Mouse (Mus musculus): ENCODE measurements around the gene Drg2. TPM values are rescaled to one million over a fixed set of nuclear protein-coding genes. Genes with fewer than 3 reads are reported as not detected.

The Drg2 gene
- 25.3 TPM for polyA plus RNA-seq (2014; fragmentation: Illumina TruSeq; extraction: RNeasy Lipid Tissue Mini Kit (QIAGEN cat#74804); ENCODE audit: low read depth, low replicate concordance)

GRCm38 (mm10) chr11:60454080-60454744, at the start of gene Drg2:
Gene Drg2 (plus strand): TSS chr11:60454591.

GRCm38 (mm10) chr11:60416963-60417716, 37.3 kb upstream of the Drg2 start, which contains the start of gene Gid4:
Gene Gid4 (plus strand): TSS chr11:60417145.

GRCm38 (mm10) chr11:60417717-60418472, 36.5 kb upstream of the Drg2 start, which contains the start of gene Atpaf2:
Gene Atpaf2 (minus strand): TSS chr11:60418457.

DNA sequence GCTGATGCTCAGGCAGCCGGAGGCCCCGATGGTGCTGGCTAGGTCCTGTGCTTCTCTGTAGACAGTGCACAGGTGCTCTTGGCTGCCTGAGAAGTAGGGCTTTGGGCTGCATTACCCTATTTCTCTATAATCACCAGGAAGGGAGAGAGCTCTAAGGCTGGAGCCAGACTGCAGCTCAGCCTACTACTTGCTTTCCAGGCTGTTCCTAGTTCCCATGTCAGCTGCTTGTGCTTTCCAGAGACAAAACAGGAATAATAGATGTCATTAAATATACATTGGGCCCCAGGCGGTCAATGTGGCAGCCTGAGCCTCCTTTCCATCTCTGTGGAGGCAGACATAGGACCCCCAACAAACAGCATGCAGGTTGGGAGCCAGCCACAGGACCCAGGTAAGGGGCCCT, 14.6 kb downstream of the Drg2 start, which contains the start of gene Myo15:
Myo15 (plus strand) TSS at position 301 of the 400 bp plus-strand sequence.

Other genes starting within 250 kb of the Drg2 start
- gene Srebf1, start 232.0 kb upstream of the Drg2 start, polyA plus RNA-seq (2014; fragmentation: Illumina TruSeq; extraction: RNeasy Lipid Tissue Mini Kit (QIAGEN cat#74804); ENCODE audit: low read depth, low replicate concordance) = 0.28 TPM
- gene Tom1l2, start 101.7 kb upstream of the Drg2 start, polyA plus RNA-seq (2014; fragmentation: Illumina TruSeq; extraction: RNeasy Lipid Tissue Mini Kit (QIAGEN cat#74804); ENCODE audit: low read depth, low replicate concordance) = 16.5 TPM
- gene Drc3, start 101.3 kb upstream of the Drg2 start, polyA plus RNA-seq (2014; fragmentation: Illumina TruSeq; extraction: RNeasy Lipid Tissue Mini Kit (QIAGEN cat#74804); ENCODE audit: low read depth, low replicate concordance) = 0.81 TPM
- 34.6 TPM for gene Gid4, start 37.4 kb upstream of the Drg2 start, polyA plus RNA-seq (2014; fragmentation: Illumina TruSeq; extraction: RNeasy Lipid Tissue Mini Kit (QIAGEN cat#74804); ENCODE audit: low read depth, low replicate concordance)
- 8.7 TPM for gene Atpaf2, start 36.1 kb upstream of the Drg2 start, polyA plus RNA-seq (2014; fragmentation: Illumina TruSeq; extraction: RNeasy Lipid Tissue Mini Kit (QIAGEN cat#74804); ENCODE audit: low read depth, low replicate concordance)
- not detected for gene Myo15, start 14.7 kb downstream of the Drg2 start, polyA plus RNA-seq (2014; fragmentation: Illumina TruSeq; extraction: RNeasy Lipid Tissue Mini Kit (QIAGEN cat#74804); ENCODE audit: low read depth, low replicate concordance)
- gene Alkbh5, start 81.8 kb downstream of the Drg2 start, polyA plus RNA-seq (2014; fragmentation: Illumina TruSeq; extraction: RNeasy Lipid Tissue Mini Kit (QIAGEN cat#74804); ENCODE audit: low read depth, low replicate concordance) = 79.5 TPM
- 0.08 TPM for gene Llgl1, start 245.1 kb downstream of the Drg2 start, polyA plus RNA-seq (2014; fragmentation: Illumina TruSeq; extraction: RNeasy Lipid Tissue Mini Kit (QIAGEN cat#74804); ENCODE audit: low read depth, low replicate concordance)

All from kidney, adult 10 weeks (tissue).